Mouse (Mus musculus) E14TG2a.4 (cell line): ENCODE results near the gene Mical3.
A peak's percentile ranks its signal among the peaks of the same experiment; 100 is the strongest.

ENCODE experiments used
- H3K27me3 ChIP-seq: 2 replicates; pipeline ENCODE4 v1.6.1; 2014; ENCODE audit warnings: low read length, control low read depth; ENCODE audit not compliant: insufficient read depth
- H3K36me3 ChIP-seq: 2 replicates; pipeline ENCODE4 v1.6.1; 2014; ENCODE audit warnings: low read length, control low read depth; ENCODE audit not compliant: insufficient read depth
- H3K4me1 ChIP-seq: replicated peaks from 2 replicates; pipeline ENCODE4 v1.6.1; 2014; ENCODE audit warnings: low read depth, low read length, control low read depth
- H3K4me3 ChIP-seq: replicated peaks from 2 replicates; pipeline ENCODE4 v1.5.1; 2014; ENCODE audit warnings: mild to moderate bottlenecking, low read length
- H3K9me3 ChIP-seq: 2 replicates; pipeline ENCODE4 v1.6.1; 2014; ENCODE audit warnings: low read length, control low read depth
- CTCF ChIP-seq: conservative IDR thresholded peaks from 2 replicates; pipeline ENCODE4 v1.5.1; 2014; ENCODE audit warnings: low read length
- NANOG ChIP-seq: IDR thresholded peaks from 2 replicates; pipeline ENCODE4 v1.6.1; 2014; ENCODE audit warnings: borderline replicate concordance, low read length, mixed read lengths
- POU5F1 ChIP-seq: IDR thresholded peaks from 2 replicates; pipeline ENCODE4 v1.6.1; 2014; ENCODE audit warnings: low read length, borderline replicate concordance

Mical3 gene

DNA sequence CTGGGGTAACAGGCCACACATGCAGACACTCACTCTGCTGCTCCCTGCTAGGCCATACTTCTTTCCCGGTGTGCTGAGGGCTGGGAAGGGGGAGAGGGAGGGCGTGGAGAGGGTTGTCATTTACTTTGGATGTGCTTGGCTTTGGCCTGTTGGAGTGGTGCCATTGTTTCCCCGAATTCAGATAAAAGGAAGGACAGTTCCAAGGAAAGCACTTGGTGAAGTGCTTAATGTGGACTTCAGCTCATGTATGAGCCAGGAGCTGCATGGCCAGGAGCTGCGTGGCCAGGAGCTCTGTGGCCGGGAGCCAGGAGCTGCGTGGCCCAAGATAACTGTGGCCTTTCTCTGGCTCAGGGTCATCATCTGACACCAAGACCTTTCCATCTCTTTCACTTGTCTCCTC lies 40.3 kb upstream of the Mical3 start:
- no peak for TF ChIP-seq POU5F1
- TF ChIP-seq NANOG, result no peak
- Histone ChIP-seq H3K36me3 (no peaks in the 10 kb centered on the region), H3K9me3 (no peaks in the 10 kb centered on the region), H3K4me3 (no peak overlapping the region), H3K27me3 (peaks cover 22% of the 10 kb centered on the region), H3K4me1 (peaks cover 36% of the 10 kb centered on the region)

DNA sequence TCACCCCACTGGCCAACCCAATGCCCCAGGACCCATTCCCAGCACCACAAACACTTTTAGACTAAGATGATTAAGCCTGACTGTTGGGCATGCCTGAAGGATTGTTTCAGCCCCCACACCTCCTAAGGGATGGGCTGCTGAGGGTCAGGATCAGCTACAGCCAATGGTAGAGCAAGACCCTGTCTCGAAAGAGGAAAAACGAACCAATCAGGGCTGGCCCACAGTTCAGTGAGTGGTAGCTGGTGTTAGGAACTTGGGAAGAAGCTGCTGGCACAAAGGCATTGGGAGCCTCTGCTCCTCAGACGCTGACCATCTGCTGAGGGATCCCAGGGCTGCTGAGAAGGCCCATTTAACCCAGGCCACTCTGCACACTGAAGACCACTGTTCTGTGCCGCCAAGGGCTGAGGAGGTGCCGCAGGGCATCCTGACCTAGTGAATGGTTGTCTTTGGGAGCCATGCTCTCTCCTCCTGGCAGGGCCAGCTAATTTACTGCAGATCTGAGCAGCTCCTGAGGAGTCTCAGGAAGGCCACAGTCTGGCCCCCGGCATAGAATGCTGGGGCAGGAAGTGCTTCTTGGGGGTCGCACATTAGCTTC lies 36.7 kb upstream of the Mical3 start:
- TF ChIP-seq CTCF (no peak), NANOG (no peak), POU5F1 (no peak)
- Histone ChIP-seq H3K27me3 (peaks cover 8% of the 10 kb centered on the region; the same call in 1 of the 2 replicates), H3K36me3 (no peaks in the 10 kb centered on the region), H3K4me3 (peak overlapping the region; percentile 67), H3K4me1 (peaks cover 28% of the 10 kb centered on the region), H3K9me3 (no peaks in the 10 kb centered on the region)

DNA sequence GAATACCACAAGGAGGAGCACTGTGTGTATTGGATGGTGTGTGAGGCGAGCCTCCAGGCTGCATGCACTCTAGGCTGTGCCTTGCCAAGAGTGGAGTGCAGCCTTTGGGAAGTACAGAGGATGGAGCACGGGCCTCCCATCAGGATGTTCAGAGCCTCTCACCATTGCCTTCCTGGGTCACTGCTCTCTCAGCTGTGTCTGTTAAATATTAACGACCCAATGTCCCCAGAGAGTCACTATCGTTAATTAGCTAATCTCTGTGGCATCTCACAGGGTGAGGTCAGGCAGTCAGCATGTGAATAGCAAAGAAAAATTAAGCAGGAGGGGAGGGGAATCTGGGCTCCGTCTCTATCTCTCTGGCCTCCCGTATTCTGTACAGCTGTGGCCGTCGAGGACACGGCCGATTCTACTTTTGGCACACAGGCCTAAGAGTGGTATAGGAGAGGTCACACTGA lies 35.3 kb upstream of the Mical3 start:
- no peaks in the 10 kb centered on the region for H3K36me3 ChIP-seq
- H3K4me3 ChIP-seq, result no peak overlapping the region
- TF ChIP-seq NANOG, result no peak
- TF ChIP-seq POU5F1, result no peak
- no peak for TF ChIP-seq CTCF
- H3K4me1 ChIP-seq, result peaks cover 34% of the 10 kb centered on the region
- H3K27me3 ChIP-seq, result peaks cover 10% of the 10 kb centered on the region; the same call in 1 of the 2 replicates
- H3K9me3 ChIP-seq, result no peaks in the 10 kb centered on the region

DNA sequence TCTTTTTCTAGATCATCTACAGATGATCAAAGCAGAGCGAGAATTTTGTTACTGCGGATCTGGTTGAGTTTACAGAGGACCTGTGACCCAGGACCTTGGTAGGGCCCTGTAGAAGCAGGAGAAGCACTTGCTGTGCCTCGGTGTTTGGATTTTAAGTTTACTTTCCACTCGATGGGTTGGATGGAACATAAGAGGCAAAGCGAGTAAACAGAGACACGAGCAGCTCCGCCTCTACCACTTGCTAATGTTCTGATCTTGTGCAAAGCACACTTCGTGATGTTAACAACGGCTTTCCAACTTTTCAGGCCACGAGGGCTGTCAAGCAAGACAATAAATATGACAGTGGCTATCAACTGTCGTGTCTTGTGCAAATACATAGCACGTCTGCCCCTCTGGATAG lies 31.8 kb upstream of the Mical3 start:
- Histone ChIP-seq H3K4me1 (peaks cover 25% of the 10 kb centered on the region), H3K27me3 (peaks cover 14% of the 10 kb centered on the region; the same call in 1 of the 2 replicates), H3K4me3 (no peak overlapping the region), H3K36me3 (no peaks in the 10 kb centered on the region), H3K9me3 (no peaks in the 10 kb centered on the region)
- TF ChIP-seq POU5F1 (no peak), CTCF (no peak), NANOG (no peak)

DNA sequence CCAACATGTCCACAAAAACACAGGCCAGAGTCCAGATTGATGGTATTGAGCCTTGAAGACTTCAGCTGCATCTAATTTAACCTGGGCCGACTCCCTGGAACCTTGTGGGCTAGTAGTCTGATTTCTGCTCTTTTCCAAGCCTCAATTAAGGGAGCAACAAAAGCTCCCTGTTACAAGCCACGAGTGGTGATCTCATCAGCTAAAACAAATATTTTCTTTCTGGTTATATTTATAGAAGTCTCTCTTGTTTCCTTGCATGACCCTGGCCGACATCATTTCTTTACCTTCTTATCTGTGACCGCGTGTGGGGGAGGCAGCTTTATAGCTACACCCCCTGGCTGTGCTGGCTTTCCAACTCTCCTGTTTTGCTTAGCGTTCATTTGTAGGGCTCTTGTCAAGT lies 29.3 kb upstream of the Mical3 start:
- H3K4me1 ChIP-seq, result peaks cover 11% of the 10 kb centered on the region; the same call in 1 of the 2 replicates
- H3K27me3 ChIP-seq, result peaks cover 11% of the 10 kb centered on the region; the same call in 1 of the 2 replicates
- H3K9me3 ChIP-seq, result no peaks in the 10 kb centered on the region
- no peaks in the 10 kb centered on the region for H3K36me3 ChIP-seq
- no peak overlapping the region for H3K4me3 ChIP-seq
- TF ChIP-seq POU5F1, result no peak
- no peak for TF ChIP-seq CTCF
- TF ChIP-seq NANOG, result no peak

DNA sequence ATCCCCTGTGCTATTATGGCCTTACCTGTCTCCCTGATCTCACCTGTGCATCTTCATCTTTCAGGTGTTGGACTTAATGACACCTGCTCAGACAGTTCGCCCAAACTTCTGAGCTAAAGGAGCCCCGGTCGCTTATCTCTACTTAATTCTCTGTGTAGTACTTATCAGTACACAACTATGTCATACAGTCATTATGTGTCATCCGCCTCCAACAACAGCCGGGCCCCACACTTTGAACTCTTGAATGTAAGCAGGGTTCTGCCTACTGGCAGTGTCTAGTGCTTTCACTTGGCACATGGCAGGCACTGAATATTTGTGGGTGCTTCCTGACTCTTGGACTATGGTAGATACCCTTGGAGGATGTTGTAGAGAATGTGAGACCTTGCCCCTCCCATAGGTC lies 28.8 kb upstream of the Mical3 start:
- TF ChIP-seq NANOG (no peak), POU5F1 (no peak), CTCF (no peak)
- H3K4me3 ChIP-seq, result no peak overlapping the region
- peaks cover 11% of the 10 kb centered on the region; the same call in 1 of the 2 replicates for H3K4me1 ChIP-seq
- no peaks in the 10 kb centered on the region for H3K36me3 ChIP-seq
- H3K9me3 ChIP-seq, result no peaks in the 10 kb centered on the region
- peaks cover 11% of the 10 kb centered on the region; the same call in 1 of the 2 replicates for H3K27me3 ChIP-seq

DNA sequence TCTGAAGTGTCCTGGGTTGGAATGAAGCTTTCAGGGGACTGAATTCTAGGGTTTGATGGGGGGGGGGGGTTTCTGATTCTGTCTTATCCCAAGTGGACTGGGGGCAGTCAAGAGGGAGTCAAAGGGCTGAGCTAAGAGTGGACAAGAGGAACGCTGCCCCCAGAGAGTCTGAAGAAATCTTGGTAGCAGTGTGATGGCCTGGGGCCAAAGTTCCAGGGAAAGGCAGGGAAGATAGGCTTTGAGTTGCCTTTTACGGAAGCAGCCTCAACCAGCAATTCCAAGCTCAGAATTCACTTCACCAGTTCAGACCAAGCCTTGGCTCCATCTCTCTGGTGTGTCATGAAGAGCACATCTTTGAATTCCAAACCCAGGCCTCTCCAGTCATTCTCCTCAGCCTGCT lies 25.2 kb upstream of the Mical3 start:
- Histone ChIP-seq H3K9me3 (no peaks in the 10 kb centered on the region), H3K27me3 (peaks cover 9% of the 10 kb centered on the region; the same call in 1 of the 2 replicates), H3K36me3 (no peaks in the 10 kb centered on the region), H3K4me1 (peaks cover 25% of the 10 kb centered on the region), H3K4me3 (no peak overlapping the region)
- TF ChIP-seq NANOG (no peak), POU5F1 (no peak), CTCF (no peak)

DNA sequence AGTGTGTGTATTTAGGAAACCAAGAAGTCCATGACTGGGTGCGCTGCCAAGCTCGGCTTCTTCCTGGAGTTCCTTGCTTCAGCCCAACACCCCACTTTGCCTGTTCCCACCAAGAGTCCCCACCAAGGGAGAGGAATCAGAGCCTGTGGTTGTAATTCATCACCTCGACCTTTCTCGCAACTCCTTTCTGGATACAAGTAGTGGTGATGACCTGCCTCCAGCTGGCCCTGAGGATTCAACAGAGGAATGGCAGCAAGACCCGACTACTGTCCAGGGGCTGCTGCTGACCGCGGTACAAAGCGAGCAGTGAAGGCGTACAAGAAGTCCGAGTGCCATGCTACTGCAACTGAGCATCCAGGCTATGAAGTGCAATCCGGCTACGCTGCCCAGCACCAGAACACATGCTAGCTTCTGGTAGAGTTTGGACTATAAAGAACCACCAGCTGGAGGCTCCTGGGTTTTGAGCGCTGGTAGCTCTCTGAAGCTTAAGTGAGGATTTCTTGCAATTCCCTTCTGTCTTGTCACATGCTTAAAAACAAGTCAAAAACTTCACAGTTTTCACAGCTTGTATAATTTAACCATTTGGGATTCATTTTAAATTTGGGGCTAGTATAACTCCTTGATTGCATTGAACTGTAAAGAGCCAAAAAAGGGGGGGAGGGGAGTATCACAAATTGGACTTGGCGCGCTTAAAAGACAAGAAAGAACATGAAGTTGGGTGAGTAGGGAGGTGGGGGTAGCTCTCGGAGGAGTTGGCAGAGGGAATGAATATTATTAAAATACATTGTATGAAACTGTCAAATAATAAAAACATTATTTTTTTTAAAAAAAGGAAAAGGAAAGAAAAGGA lies 23.9 kb upstream of the Mical3 start:
- H3K27me3 ChIP-seq, result peaks cover 9% of the 10 kb centered on the region; the same call in 1 of the 2 replicates
- no peaks in the 10 kb centered on the region for H3K36me3 ChIP-seq
- peaks cover 29% of the 10 kb centered on the region for H3K4me1 ChIP-seq
- no peaks in the 10 kb centered on the region for H3K9me3 ChIP-seq
- no peak overlapping the region for H3K4me3 ChIP-seq
- TF ChIP-seq CTCF, result no peak
- no peak for TF ChIP-seq POU5F1
- no peak for TF ChIP-seq NANOG

DNA sequence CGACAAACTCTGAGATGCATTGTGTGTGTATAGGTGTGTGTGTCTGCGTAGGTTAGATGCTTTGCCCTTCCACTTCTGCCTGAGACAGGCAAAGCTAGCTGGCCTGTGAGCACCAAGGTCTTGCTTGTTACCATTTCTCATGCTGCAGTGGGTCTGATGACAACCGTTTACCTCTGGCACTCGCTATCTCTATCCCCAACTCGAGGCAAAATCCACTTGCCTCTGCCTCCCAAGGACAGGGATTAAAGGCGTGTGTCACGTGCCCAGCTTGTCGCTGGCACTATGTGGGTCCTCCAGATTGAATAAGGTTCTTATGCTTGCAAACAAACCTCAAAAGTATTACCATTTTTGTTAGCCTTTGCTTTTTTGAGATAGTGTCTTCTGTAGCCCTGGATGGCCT lies 22.4 kb upstream of the Mical3 start:
- no peak overlapping the region for H3K4me3 ChIP-seq
- TF ChIP-seq POU5F1 (no peak), NANOG (no peak), CTCF (no peak)
- no peaks in the 10 kb centered on the region for H3K36me3 ChIP-seq
- H3K27me3 ChIP-seq, result 0 out of 2 replicates have a peak, but pooled peaks cover 3% of the 10 kb centered on the region
- H3K4me1 ChIP-seq, result peaks cover 41% of the 10 kb centered on the region
- H3K9me3 ChIP-seq, result no peaks in the 10 kb centered on the region
